Mouse (Mus musculus): ENCODE data around the gene Glrx.

DNA sequence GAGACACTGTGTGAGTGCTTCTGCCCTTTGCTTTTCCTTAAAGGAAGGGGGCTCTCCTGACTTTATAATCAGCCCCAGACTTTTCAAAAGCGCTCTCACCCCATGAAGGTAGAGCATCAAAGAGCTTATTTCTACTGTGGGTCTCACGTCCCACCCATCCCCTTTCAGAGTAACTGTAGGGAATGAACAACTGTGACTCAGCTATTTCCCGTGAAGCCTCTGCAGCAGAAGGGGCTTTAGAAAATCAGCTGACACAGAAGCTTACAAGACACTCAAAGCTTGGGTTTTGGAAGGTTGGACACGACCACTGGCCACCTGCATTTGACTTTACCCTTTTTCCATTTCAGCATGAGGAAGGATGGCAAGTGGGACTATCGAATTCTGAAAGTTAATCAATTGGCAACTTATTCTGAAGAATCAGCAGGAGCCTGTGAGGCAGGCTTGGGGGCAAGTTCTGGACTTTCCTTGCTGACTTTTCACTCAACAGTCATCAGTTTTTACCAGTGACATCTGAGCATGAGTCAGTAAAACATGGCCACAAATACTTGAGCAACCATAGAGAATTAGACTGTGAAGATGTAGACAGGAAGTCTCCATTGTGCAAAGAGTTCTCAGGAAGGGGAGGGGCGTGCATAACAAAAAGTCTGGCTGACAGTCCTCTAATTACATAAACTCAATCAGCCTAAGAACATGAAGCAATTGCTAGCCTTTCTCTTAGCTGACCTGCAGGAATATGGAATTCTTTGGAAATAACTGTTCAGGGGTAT lies 45.6 kb upstream of the Glrx start:
- no peak for TF ChIP-seq EP300 (IDR thresholded peaks at IDR 0.05; ENCODE audit: insufficient read depth, low read depth, low read length)
- no peak for TF ChIP-seq CTCF (IDR thresholded peaks at IDR 0.05; ENCODE audit: low read depth, low read length)
- no peak for TF ChIP-seq POLR2A (IDR thresholded peaks at IDR 0.05; ENCODE audit: insufficient read depth, low read length)

Data from ES-Bruce4 (cell line).